Mouse (Mus musculus): Measurements from ENCODE around the gene Olfr1086.
"Not testable (repeated sequence)": the region's sequence is repeated elsewhere in the genome, so short reads cannot be mapped to it uniquely, and the experiment has no call there.

The Olfr1086 gene

DNA sequence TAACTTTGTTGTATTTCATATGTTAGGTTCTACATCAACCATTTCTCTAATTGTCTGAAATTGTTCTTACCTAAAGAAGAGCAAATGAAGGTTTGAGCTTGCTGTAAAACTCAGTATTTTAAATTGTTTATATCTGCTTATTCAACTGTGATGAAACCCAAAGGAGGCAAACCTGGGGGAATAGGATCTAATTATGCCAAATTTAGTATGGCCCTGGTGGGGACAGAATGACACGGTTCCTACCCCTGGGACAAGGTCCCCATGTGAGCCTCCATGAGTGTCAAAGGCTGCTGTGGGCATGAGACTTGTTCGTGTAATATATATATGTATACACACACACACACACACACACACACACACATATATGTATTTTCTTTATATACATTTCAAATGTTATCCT, at the start of gene Olfr1086:
Olfr1086 (minus strand) TSS at position 101 of the 400 bp plus-strand sequence.
- no peak for DNase-seq (ENCODE audit: low read depth, low spot score)

DNA sequence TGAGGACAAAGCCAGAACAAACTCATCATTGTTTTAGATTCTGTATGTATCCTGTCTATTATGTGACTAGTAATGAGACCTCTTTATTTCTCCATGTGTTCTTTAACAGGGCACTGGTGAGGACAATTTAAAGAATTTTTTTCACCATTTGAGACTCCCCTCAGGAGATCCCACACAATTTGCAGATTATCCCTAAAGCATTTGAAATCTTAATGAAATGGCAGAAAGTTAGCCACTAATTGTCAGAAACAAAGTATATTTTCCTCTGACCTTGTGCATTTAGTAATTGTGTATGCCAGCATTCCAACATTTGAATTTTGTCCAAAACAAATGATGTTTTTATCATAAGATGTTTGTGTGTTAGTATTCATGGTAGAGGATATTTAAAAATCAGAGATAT, 18.4 kb upstream of the Olfr1086 start, which contains the start of gene Olfr1087:
Olfr1087 (minus strand) TSS at position 101 of the 400 bp plus-strand sequence.
- DNase-seq (ENCODE audit: low read depth, low spot score), result no peak

DNA sequence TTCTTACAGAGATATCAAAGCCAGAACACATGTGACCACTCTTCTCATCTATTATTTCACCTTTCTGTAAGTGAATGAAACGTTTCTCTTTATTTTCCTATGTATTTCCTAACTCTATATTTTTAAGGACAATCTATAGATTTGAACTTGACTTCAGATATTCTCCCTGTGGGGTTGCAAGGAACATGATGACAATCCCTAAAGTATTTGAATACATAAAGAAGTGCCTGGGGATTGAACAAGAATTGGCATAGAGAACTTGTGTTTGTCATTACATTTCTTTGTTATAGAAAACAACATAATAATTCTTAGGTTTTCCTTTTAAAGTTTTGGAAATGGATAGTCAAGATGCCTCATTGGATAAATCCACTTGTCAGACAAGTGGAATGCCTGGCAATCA, 18.0 kb downstream of the Olfr1086 start, which contains the start of gene Olfr1085:
Olfr1085 (minus strand) TSS at position 101 of the 400 bp plus-strand sequence.
- no peak for DNase-seq (ENCODE audit: low read depth, low spot score)

DNA sequence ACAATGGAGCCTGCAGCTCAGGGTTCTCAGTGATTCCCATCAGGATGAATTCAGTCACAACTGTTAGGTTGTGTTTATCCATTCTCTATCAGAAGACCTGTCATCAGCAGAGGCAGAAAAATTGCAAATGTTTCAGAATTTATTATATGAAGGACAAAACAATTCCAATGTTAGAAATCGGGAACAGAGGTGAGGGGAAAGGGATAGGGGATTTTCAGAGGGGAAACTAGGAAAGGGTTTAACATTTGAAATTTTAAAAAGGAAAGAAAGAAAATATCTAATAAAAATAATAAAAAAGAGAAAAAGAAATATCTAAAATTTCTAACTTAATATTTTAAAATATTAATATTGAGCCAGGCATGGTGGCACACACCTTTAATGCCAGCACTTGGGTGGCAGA, 40.3 kb downstream of the Olfr1086 start, which contains the start of gene Olfr1084:
Olfr1084 (minus strand) TSS at position 101 of the 400 bp plus-strand sequence.
- not testable (repeated sequence) for DNase-seq (ENCODE audit: low read depth, low spot score)
